Mouse (Mus musculus): Measurements from ENCODE around the gene Cebpg.

DNA sequence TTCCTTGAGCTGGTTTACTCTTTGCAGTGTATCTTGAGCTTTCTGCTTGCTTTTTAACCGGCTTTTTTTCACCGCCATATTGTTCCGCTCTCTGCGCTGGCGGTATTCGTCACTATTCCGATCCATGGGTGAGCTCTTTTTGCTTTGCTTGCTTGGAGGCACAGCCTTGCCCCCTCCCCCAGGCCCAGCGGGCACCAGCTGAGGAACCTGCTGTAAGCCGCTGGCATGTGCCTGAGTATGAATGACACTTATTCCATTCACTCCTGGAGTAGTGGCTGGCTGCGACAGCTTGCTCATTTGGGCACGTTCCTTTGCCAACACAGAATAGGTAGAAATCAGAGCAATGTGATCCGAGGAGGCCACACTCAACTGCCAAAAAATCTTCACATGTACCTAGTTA is 5.8 kb downstream of the Cebpg start:
- TF ChIP-seq POLR2A (IDR thresholded peaks at IDR 0.05; ENCODE audit: borderline replicate concordance, low read depth, low read length) (no peak), CTCF (IDR thresholded peaks at IDR 0.05; ENCODE audit: low read depth, low read length) (no peak)

Measured in bone marrow macrophage, adult 2 months (primary cell).